In the genomic region with DNA sequence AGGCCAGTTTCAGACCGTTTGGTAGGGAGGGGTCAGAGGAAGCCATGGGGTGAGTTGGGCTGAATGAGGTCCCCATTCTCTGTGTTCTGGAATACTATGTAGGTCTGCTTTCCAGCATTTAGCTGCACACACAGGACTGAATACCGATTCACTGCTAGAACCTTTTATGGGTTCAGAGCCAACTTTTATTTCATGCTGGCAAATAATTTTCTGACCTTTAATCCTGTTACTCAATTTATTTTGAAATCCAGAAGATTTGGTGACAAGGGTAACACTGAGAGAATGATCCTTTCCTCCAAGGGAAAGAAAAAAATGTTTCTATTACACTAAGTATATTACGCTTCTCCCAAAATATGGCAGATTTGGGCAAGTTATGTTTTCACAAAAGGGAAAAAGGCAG, we compare ENCODE assay signal across 15 mouse cellular contexts.
"Had no signal": no experiment of that assay in that cellular context is flagged by ENCODE, and none has a peak within 500 bp of the region (broad histone marks: within the 10 kb centered on the region; RNA-seq: fewer than 3 reads in every experiment).

No protein-coding gene starts in this region.

- ATAC-seq: midbrain, embryonic 15.5 days had no signal

- DNase-seq: kidney, adult 18-20 months; kidney, postnatal 36 days; lung, adult 18-20 months; retina, postnatal 1 day; right cerebral cortex, postnatal 25 days; thymus, adult 18-20 months; thymus, postnatal 36 days had no signal

- H3K4me2 ChIP-seq: liver, embryonic 11.5 days; midbrain, embryonic 12.5 days; midbrain, embryonic 15.5 days; neural tube, embryonic 12.5 days; neural tube, embryonic 15.5 days had no signal

- H3K4me1 ChIP-seq: midbrain, embryonic 12.5 days; midbrain, embryonic 15.5 days; neural tube, embryonic 12.5 days had no signal

- H3K27ac ChIP-seq: kidney, postnatal 0 days; liver, embryonic 14.5 days; macrophage; midbrain, embryonic 12.5 days; midbrain, embryonic 15.5 days; neural tube, embryonic 12.5 days; neural tube, embryonic 15.5 days had no signal

- H3K27me3 ChIP-seq: midbrain, embryonic 12.5 days; midbrain, embryonic 15.5 days; neural tube, embryonic 12.5 days; neural tube, embryonic 15.5 days had no signal

- H3K9me3 ChIP-seq: midbrain, embryonic 12.5 days; midbrain, embryonic 15.5 days; neural tube, embryonic 12.5 days; neural tube, embryonic 15.5 days had no signal

- H3K9ac ChIP-seq: liver, embryonic 14.5 days; midbrain, embryonic 12.5 days; midbrain, embryonic 15.5 days; neural tube, embryonic 12.5 days; neural tube, embryonic 15.5 days had no signal

- H3K36me3 ChIP-seq: midbrain, embryonic 12.5 days; midbrain, embryonic 15.5 days; neural tube, embryonic 12.5 days; neural tube, embryonic 15.5 days had no signal

- H3K4me3 ChIP-seq: midbrain, embryonic 12.5 days; midbrain, embryonic 15.5 days; neural tube, embryonic 12.5 days; neural tube, embryonic 15.5 days had no signal
